Mouse (Mus musculus): ENCODE measurements at regions not wholly inside any gene's neighbourhood (a gene's known extent, or its start where the extent isn't known, plus 50 kb on each side); places are given as distances from the start of the nearest gene placed in this dataset.

DNA sequence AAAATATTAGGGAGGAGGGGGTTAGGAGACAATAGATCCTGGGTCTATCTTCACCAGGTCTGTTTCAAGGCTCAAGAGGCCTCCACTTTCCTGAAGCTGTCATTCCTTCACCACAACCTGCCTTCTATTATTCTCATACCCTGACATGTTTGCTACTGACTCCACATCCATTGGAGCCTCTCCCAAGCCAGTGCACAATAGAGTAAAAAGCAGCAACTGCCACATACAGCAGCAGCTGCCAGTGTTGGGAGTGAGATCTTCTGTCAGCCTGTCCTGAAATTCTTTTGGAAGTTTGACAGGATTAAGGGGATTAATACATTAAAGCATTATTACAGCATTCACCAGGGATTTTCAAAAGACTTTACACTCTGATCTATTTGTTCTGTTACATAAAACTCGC lies 441.8 kb downstream of the Cdk5rap2 start:
- no peak for DNase-seq

All from retina, postnatal 1 day (tissue).